Mouse (Mus musculus) myocyte (in vitro differentiated cells): ENCODE measurements around the gene Il9r.

Experiments
- CEBPB ChIP-seq: IDR thresholded peaks from 2 replicates; pipeline ENCODE4 v1.6.1; 2011; ENCODE audit warnings: mild to moderate bottlenecking, moderate library complexity; ENCODE audit not compliant: poor library complexity, insufficient read depth, severe bottlenecking
- MAX ChIP-seq: IDR thresholded peaks from one replicate; pipeline ENCODE4 v1.6.1; 2011; ENCODE audit warnings: low read depth, mild to moderate bottlenecking, control low read depth
- MYOD1 ChIP-seq, 3 experiments: IDR thresholded peaks; one replicate each; pipeline ENCODE4 v1.6.1; 2011; ENCODE audit warnings: control low read depth in 2 of 3, low read depth in 2 of 3, mild to moderate bottlenecking in 2 of 3, moderate library complexity in 1 of 3; ENCODE audit not compliant: insufficient read length in 2 of 3, control insufficient read depth in 1 of 3
- MYOG ChIP-seq, 3 experiments: IDR thresholded peaks; one replicate each; pipeline ENCODE4 v1.6.1; 2011; ENCODE audit warnings: control low read depth in 2 of 3, low read depth in 2 of 3, mild to moderate bottlenecking in 2 of 3; ENCODE audit not compliant: insufficient read length in 2 of 3, control insufficient read depth in 1 of 3, insufficient read depth in 1 of 3
- POLR2A ChIP-seq: IDR thresholded peaks from one replicate; pipeline ENCODE4 v1.6.1; 2011; ENCODE audit warnings: low read depth, mild to moderate bottlenecking, control low read depth, moderate library complexity; ENCODE audit not compliant: insufficient read length
- POLR2AphosphoS2 ChIP-seq: IDR thresholded peaks from one replicate; pipeline ENCODE4 v1.6.1; 2011; ENCODE audit warnings: low read depth, control low read depth; ENCODE audit not compliant: insufficient read length
- TCF12 ChIP-seq: IDR thresholded peaks from one replicate; pipeline ENCODE4 v1.6.1; 2011; ENCODE audit warnings: mild to moderate bottlenecking, control low read depth; ENCODE audit not compliant: poor library complexity, insufficient read depth, severe bottlenecking

GRCm38 (mm10) chr11:32161922-32162804 is 37.9 kb downstream of the Il9r start:
- TF ChIP-seq POLR2A (no peak), TCF12 (no peak), MYOD1 (IDR thresholded peaks at IDR 0.05; ENCODE audit: control insufficient read depth in 1 of 3, insufficient read length in 2 of 3, low read depth in 2 of 3) (no peak), POLR2AphosphoS2 (no peak), CEBPB (no peak), MYOG (IDR thresholded peaks at IDR 0.05; ENCODE audit: control insufficient read depth in 1 of 3, insufficient read depth in 1 of 3, insufficient read length in 2 of 3, low read depth in 2 of 3) (no peak), MAX (no peak)
